Mouse (Mus musculus) G1E (cell line): ENCODE measurements around the gene Hist1h2bf. TPM values are rescaled to one million over a fixed set of nuclear protein-coding genes. Genes with fewer than 3 reads are reported as not detected.
"Not testable (repeated sequence)": the region's sequence is repeated elsewhere in the genome, so short reads cannot be mapped to it uniquely, and the experiment has no call there.

Experiments used
- ATAC-seq: 2 replicates; pipeline ENCODE4 v1.8.0; 2016; ENCODE audit warnings: mild to moderate bottlenecking; ENCODE audit not compliant: insufficient number of reproducible peaks, poor library complexity, low FRiP score, severe bottlenecking; ENCODE audit errors: extremely low read depth
- DNase-seq: peaks from one replicate; pipeline ENCODE4 v3.0.0; 2012; ENCODE audit warnings: low spot score
- H3K27me3 ChIP-seq: 2 replicates; pipeline ENCODE4 v1.6.1; 2012; ENCODE audit warnings: mild to moderate bottlenecking, low read length, inconsistent platforms; ENCODE audit not compliant: insufficient read depth
- H3K36me3 ChIP-seq: replicated peaks from 2 replicates; pipeline ENCODE3; 2012; ENCODE audit warnings: mild to moderate bottlenecking, inconsistent platforms
- H3K4me1 ChIP-seq: 2 replicates; pipeline ENCODE4 v1.6.1; 2012; ENCODE audit warnings: low read depth, low read length, inconsistent platforms, mixed read lengths; ENCODE audit not compliant: insufficient read depth
- H3K4me3 ChIP-seq: 2 replicates; pipeline ENCODE4 v1.5.1; 2012; ENCODE audit warnings: low read depth, mild to moderate bottlenecking, inconsistent platforms, low read length, moderate library complexity, mixed read lengths
- H3K9me3 ChIP-seq: replicated peaks from 2 replicates; pipeline ENCODE4 v1.6.1; 2012; ENCODE audit warnings: inconsistent platforms
- CTCF ChIP-seq: IDR thresholded peaks from 2 replicates; pipeline ENCODE4 v1.5.1; 2012; ENCODE audit warnings: low read depth, low read length, inconsistent platforms, mixed read lengths
- GATA1 ChIP-seq: IDR thresholded peaks from 2 replicates; pipeline ENCODE4 v1.6.1; 2012; ENCODE audit warnings: borderline replicate concordance, low read length, inconsistent platforms, mixed read lengths
- GATA2 ChIP-seq: IDR thresholded peaks from 2 replicates; pipeline ENCODE4 v1.6.1; 2012; ENCODE audit warnings: low read depth, low read length, inconsistent platforms, borderline replicate concordance
- POLR2AphosphoS5 ChIP-seq: IDR thresholded peaks from 2 replicates; pipeline ENCODE4 v1.6.1; 2012; ENCODE audit warnings: low read depth, low read length, inconsistent platforms; ENCODE audit not compliant: insufficient replicate concordance
- TAL1 ChIP-seq: conservative IDR thresholded peaks from 2 replicates; pipeline ENCODE4 v1.6.1; 2012; ENCODE audit warnings: low read depth, low read length, inconsistent platforms, mixed read lengths
- polyA plus RNA-seq: library from polyadenylated mRNA; stranded (reverse); fragments of >175 nt; gene quantifications from 2 replicates; pipeline ENCODE4 v1.2.3, GENCODE M21; 2012
- total RNA-seq, 2 experiments: library from RNA; stranded (forward) in 1 of 2; stranded (reverse) in 1 of 2; fragments of 200-1000 nt in 1 of 2; fragments of >200 nt in 1 of 2; fragmentation: Nextera tagmentation in 1 of 2; gene quantifications; 2 replicates each; pipeline ENCODE4 v1.2.3; 2014 to 2017

Hist1h2bf gene
- total and polyA plus RNA-seq, 3 experiments, result 5.7 to 748 (median 627) TPM

DNA sequence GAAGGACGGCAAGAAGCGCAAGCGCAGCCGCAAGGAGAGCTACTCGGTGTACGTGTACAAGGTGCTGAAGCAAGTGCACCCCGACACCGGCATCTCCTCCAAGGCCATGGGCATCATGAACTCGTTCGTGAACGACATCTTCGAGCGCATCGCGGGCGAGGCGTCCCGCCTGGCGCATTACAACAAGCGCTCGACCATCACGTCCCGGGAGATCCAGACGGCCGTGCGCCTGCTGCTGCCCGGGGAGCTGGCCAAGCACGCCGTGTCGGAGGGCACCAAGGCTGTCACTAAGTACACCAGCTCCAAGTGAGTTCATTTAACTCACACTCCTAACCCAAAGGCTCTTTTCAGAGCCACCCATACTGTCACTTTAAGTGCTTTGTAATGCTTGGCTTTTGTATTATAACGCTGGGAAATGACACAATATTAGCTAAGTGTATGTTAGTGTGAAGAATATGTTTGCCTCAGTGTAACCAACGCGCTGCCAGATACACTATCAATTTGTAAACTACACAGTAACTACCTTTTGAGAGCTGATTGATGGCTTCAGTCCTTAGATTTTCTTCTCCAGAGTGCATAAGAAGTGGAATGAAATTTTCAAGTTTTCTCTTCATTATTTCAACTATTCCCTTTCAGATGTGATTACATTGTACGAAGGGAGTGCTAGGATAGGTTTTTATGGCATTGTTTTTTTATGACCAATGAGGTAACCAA is 2.3 kb downstream of the Hist1h2bf start:
- H3K9me3 ChIP-seq, ATAC-seq, DNase-seq, H3K36me3 ChIP-seq, H3K27me3 ChIP-seq: not testable (repeated sequence)
- TF ChIP-seq POLR2AphosphoS5, result peak; percentile 95; the same call in 1 of the 2 replicates
- H3K4me1 ChIP-seq, result peaks cover 18% of the 10 kb centered on the region
- H3K4me3 ChIP-seq, result peak overlapping the region; percentile 64; the same call in 1 of the 2 replicates

DNA sequence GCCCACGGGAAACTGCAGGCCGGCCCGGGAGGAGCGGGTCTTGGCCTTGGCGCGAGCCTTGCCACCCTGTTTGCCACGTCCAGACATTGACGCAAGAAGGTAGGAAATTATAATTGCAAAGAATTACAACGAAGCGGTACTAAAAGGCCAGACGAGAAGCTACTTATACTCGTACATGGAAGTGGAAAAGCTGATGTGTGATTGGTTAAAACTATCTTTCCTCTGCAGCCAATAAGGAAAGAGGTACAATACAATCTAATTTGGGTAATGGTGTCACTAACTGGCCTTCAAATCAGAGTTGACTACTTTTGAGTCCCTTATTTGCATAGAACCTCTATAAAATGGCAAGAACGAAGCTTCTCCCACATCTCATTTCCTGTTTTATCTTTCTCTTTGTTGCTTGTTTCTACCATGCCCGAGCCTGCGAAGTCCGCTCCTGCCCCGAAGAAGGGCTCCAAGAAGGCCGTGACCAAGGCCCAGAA is 2.9 kb downstream of the Hist1h2bf start, which contains the start of the genes Hist1h2ae and Hist1h2bg:
Hist1h2ae (minus strand) TSS at position 199 of the 482 bp plus-strand sequence.
Hist1h2bg (plus strand) TSS at position 375 of the 482 bp plus-strand sequence.
- Histone ChIP-seq H3K9me3 (no peaks in the 10 kb centered on the region), H3K4me3 (peak within 1 kb of the TSS; percentile 64; the same call in 1 of the 2 replicates), H3K4me1 (peaks cover 13% of the 10 kb centered on the region; the same call in 1 of the 2 replicates), H3K36me3 (no peaks in the 10 kb centered on the region), H3K27me3 (no peaks in the 10 kb centered on the region)
- TF ChIP-seq GATA1 (no peak), POLR2AphosphoS5 (no peak; the same call in 1 of the 2 replicates), TAL1 (no peak), GATA2 (no peak), CTCF (no peak)
- DNase-seq, result peak; percentile 56
- peak; percentile 75 for ATAC-seq

DNA sequence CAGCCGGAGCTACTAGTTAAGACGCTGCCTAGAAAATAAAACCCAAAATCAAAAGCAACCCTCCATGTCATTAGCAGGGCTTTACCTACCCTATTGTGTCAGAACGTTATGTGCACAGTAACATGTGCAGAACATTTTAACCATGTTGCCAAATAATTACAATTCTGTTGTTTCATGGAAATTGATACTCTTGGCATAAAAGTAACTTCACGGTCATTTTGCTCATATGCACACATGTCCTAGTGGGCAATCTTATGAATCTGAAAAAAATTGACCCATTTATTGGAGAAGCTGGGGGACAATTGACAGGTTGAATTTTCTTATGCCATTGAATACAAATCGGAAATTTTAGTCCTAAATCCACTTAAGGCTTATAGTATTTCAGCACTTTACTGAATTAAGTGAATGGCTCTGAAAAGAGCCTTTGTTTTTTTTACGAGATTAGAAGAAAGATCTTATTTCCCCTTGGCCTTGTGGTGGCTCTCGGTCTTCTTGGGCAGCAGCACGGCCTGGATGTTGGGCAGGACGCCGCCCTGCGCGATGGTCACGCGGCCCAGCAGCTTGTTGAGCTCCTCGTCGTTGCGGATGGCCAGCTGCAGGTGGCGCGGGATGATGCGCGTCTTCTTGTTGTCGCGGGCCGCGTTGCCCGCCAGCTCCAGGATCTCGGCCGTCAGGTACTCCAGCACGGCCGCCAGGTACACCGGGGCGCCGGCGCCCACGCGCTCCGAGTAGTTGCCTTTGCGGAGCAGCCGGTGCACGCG is 3.6 kb downstream of the Hist1h2bf start:
- ATAC-seq, H3K27me3 ChIP-seq, DNase-seq, H3K9me3 ChIP-seq, H3K36me3 ChIP-seq: not testable (repeated sequence)
- H3K4me1 ChIP-seq, result peaks cover 13% of the 10 kb centered on the region
- H3K4me3 ChIP-seq, result peak overlapping the region; percentile 58; the same call in 1 of the 2 replicates
- peak; percentile 99 for TF ChIP-seq POLR2AphosphoS5

DNA sequence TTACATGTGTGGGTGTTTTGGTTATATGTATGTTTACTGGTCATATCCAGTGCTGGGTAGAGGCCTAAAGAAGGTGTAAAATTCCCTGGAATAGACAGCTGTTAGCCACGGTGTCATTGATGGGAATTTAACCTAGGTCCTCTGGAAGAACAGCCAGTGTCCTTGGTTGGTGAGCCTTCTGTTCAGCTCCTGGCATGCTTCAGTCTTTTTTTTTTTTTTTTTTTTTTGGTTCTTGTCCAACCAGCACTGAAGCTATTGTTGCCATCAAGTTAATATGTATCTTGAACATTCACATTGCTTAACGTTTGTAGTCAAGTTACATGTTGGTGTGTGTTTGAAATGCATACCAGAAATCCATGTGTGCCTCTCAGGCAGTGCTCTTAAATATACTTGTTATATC is 9.5 kb downstream of the Hist1h2bf start:
- Histone ChIP-seq H3K9me3 (no peaks in the 10 kb centered on the region), H3K4me3 (no peak overlapping the region), H3K27me3 (no peaks in the 10 kb centered on the region), H3K36me3 (no peaks in the 10 kb centered on the region), H3K4me1 (peaks cover 23% of the 10 kb centered on the region)
- ATAC-seq (no peak), DNase-seq (no peak)
- TF ChIP-seq TAL1 (no peak), GATA2 (no peak), POLR2AphosphoS5 (no peak), CTCF (no peak), GATA1 (no peak)

DNA sequence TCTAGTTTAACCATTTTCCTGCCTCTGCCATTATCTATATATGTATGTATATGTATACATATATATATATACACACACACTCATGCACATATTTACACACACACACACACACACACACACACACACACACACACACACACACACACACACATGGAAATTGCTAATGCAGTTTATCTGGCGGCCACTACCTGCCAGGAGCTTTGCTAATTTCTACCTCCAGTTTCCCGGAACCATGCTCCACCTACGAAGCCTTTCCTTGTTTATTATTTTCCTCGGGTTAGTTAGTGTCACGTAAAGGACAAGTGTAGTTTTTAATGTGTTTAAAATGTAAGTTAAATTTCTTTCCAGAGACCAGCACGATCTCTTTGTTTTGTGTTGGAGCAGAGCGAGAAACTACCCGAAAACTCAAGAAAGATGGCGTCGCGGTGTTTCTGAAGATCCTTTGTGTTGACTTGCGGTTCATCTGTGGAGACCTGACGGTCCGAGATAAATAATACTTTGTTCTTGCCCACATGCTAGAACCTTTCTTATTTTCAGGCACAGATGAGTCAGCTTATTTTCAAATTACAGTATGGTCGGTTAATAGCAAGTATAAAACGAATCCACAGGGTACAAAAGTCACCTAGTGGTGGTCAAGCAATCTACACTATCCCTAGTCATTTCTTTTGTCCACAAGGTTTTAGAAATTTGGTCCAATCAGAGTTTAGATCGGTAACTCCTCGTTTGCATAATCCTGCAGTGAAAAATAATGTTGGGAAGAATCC is 11.1 kb downstream of the Hist1h2bf start:
- Histone ChIP-seq H3K36me3 (no peaks in the 10 kb centered on the region), H3K4me1 (peaks cover 21% of the 10 kb centered on the region), H3K27me3 (no peaks in the 10 kb centered on the region), H3K4me3 (peak overlapping the region; percentile 50; the same call in 1 of the 2 replicates), H3K9me3 (no peaks in the 10 kb centered on the region)
- ATAC-seq, result peak; percentile 42
- TF ChIP-seq GATA2 (no peak), TAL1 (peak; percentile 50; the same call in 1 of the 2 replicates)
- peak; percentile 32 for DNase-seq
